Mouse (Mus musculus) left cerebral cortex, postnatal 10 days (tissue): ENCODE measurements at regions not wholly inside any gene's neighbourhood (a gene's known extent, or its start where the extent isn't known, plus 50 kb on each side); places are given as distances from the start of the nearest gene placed in this dataset.

Source experiments
- DNase-seq, 2 experiments: peaks; one replicate each; pipeline ENCODE4 v3.0.0; 2021 to 2022; ENCODE audit warnings: low spot score in 2 of 2, mixed read lengths in 1 of 2; ENCODE audit errors: extremely low spot score in 1 of 2
- intact Hi-C: fragments of 180-260 bp; cut with DNase I; formaldehyde crosslinking; loops from one replicate; pipeline ENCODE4 v1.15.1; 2025

- no peak for DNase-seq
- intact Hi-C loops, result no loop called here
Observed at GRCm38 (mm10) chr16:52601068-52601829, 147.4 kb upstream of the Alcam start.

GRCm38 (mm10) chr16:52598232-52598631 lies 144.4 kb upstream of the Alcam start:
- no peak for DNase-seq
- intact Hi-C loops, result no loop called here

GRCm38 (mm10) chr16:52597181-52597580 lies 143.3 kb upstream of the Alcam start:
- intact Hi-C loops, result no loop called here
- no peak for DNase-seq

- intact Hi-C loops, result no loop called here
Observed at GRCm38 (mm10) chr16:52588291-52588781, 134.5 kb upstream of the Alcam start.

GRCm38 (mm10) chr16:52569078-52569477 lies 115.2 kb upstream of the Alcam start:
- intact Hi-C loops, result no loop called here
- peak in 1 of 2 experiments; percentile 19 for DNase-seq

More at GRCm38 (mm10) chr16:52588291-52588781, 134.5 kb upstream of the Alcam start:
- DNase-seq, result peak in 1 of 2 experiments; percentile 16

GRCm38 (mm10) chr16:52536278-52536677 lies 82.4 kb upstream of the Alcam start:
- no peak for DNase-seq
- intact Hi-C loops, result no loop called here

GRCm38 (mm10) chr16:52534601-52535000 lies 80.7 kb upstream of the Alcam start:
- intact Hi-C loops, result no loop called here
- no peak for DNase-seq

- intact Hi-C loops, result no loop called here
- DNase-seq, result no peak
Observed at GRCm38 (mm10) chr16:52532475-52533083, 78.7 kb upstream of the Alcam start.

- intact Hi-C loops, result no loop called here
- no peak for DNase-seq
Observed at GRCm38 (mm10) chr16:52513546-52514409, 59.9 kb upstream of the Alcam start.

- DNase-seq, result no peak
- intact Hi-C loops, result no loop called here
Observed at GRCm38 (mm10) chr16:52508633-52509379, 54.9 kb upstream of the Alcam start.
